In the genomic region with DNA sequence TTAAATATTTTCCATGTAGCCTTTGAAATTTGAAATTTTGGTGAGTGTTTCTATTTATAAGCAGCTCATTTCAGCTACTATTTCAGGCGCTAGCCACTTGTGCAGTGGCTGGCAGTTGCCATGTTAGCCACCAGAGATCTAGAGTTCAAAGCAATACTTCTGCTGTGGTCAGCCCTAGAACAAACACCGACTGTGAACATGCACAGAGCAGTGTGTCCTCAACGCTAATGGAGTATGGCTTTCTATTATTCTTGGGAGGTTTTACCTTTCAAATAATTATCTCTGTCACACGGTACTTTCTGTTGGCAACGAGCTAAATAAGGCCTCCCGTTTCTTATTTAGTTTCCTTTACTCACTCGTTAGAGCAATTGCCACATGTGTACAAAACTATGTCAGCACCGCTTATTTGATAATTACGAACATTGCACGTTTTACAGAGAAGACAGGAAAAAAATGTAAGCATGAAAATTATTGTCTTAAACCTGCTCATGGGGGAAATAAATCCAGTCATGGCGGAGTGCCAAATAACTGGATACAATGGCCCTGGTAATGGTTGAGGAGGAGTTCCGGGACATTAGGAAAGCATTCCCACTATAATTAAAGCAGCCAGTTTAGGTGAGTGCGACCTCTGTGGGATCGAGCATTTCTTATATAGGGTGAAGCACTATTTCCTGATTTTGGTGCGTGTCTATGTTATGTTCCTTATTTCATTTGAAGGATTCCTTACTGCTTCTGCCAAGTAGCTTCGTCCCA, we compare ENCODE assay signal across 12 mouse cellular contexts. TPM values are rescaled to one million over a fixed set of nuclear protein-coding genes. Genes with fewer than 3 reads are reported as not detected.
DNase-seq lines count a peak whose midpoint lies in the region; ATAC-seq and TF ChIP-seq lines count a peak whose summit lies in the region.
"Had no signal": no experiment of that assay in that cellular context is flagged by ENCODE, and none has a peak within 500 bp of the region (broad histone marks: within the 10 kb centered on the region; RNA-seq: fewer than 3 reads in every experiment).

No protein-coding gene starts in this region.

- peak overlapping the region; percentile 65 for H3K27ac ChIP-seq in heart, adult 2 months
- H3K27ac ChIP-seq in midbrain, embryonic 10.5 days (replicated peaks) = peak overlapping the region; percentile 59
- H3K27ac ChIP-seq in midbrain, embryonic 11.5 days (ENCODE audit: low read depth, low read length) = no peak overlapping the region
- peak overlapping the region; percentile 53; the same call in 1 of the 2 replicates for H3K27ac ChIP-seq in hindbrain, embryonic 15.5 days (replicated peaks)

- TF ChIP-seq CTCF in heart, adult 2 months (IDR thresholded peaks at IDR 0.05) = no peak

- DNase-seq in heart, adult 2 months = no peak
- DNase-seq in heart, postnatal 14 days = no peak
- DNase-seq in midbrain, embryonic 10.5 days (ENCODE audit: low spot score) = no peak
- DNase-seq in midbrain, embryonic 11.5 days (ENCODE audit: low spot score, missing footprints) = no peak
- DNase-seq in retina, postnatal 1 day = peak; percentile 77
- no peak for DNase-seq in B cell, adult 2 months
- DNase-seq: adrenal gland, postnatal 14 days; cerebellum, adult 9-10 months had no signal

- H3K9ac ChIP-seq in heart, adult 2 months (ENCODE audit: low read depth, low read length) = no peak overlapping the region; the same call in 1 of the 2 replicates
- no peak overlapping the region for H3K9ac ChIP-seq in midbrain, embryonic 11.5 days (ENCODE audit: low read length)
- H3K9ac ChIP-seq in hindbrain, embryonic 15.5 days = no peak overlapping the region

- intact Hi-C loops in heart, adult 2 months (cut with DNase I) = no loop called here
- intact Hi-C loops in heart, postnatal 14 days (cut with DNase I) = no loop called here

- no peak for TF ChIP-seq EP300 in heart, adult 2 months (IDR thresholded peaks at IDR 0.05; ENCODE audit: insufficient read depth, low read depth, low read length)

- peaks cover 3% of the 10 kb centered on the region; the same call in 1 of the 2 replicates for H3K36me3 ChIP-seq in heart, adult 2 months (ENCODE audit: control insufficient read depth, insufficient read depth, low read length)
- H3K36me3 ChIP-seq in midbrain, embryonic 10.5 days = peaks cover 54% of the 10 kb centered on the region
- H3K36me3 ChIP-seq in midbrain, embryonic 11.5 days (ENCODE audit: control insufficient read depth, insufficient read depth, low read length) = no peaks in the 10 kb centered on the region
- H3K36me3 ChIP-seq in hindbrain, embryonic 15.5 days = no peaks in the 10 kb centered on the region

- H3K4me3 ChIP-seq in heart, adult 2 months = 0 out of 2 replicates have a peak overlapping the region, but pooled peaks have one; percentile 2
- peak overlapping the region; percentile 20 for H3K4me3 ChIP-seq in midbrain, embryonic 10.5 days
- H3K4me3 ChIP-seq in midbrain, embryonic 11.5 days (ENCODE audit: low read depth, low read length) = no peak overlapping the region
- peak overlapping the region; percentile 10; the same call in 1 of the 2 replicates for H3K4me3 ChIP-seq in hindbrain, embryonic 15.5 days
- H3K4me3 ChIP-seq: erythroblast, embryonic 14.5 days; myocyte had no signal

- no peaks in the 10 kb centered on the region for H3K9me3 ChIP-seq in midbrain, embryonic 10.5 days (replicated peaks)
- no peaks in the 10 kb centered on the region for H3K9me3 ChIP-seq in midbrain, embryonic 11.5 days (ENCODE audit: control insufficient read depth, low read length)
- H3K9me3 ChIP-seq in hindbrain, embryonic 15.5 days = no peaks in the 10 kb centered on the region

- H3K4me2 ChIP-seq in midbrain, embryonic 11.5 days = no peak overlapping the region
- peak overlapping the region; percentile 45 for H3K4me2 ChIP-seq in hindbrain, embryonic 15.5 days

- H3K27me3 ChIP-seq in heart, adult 2 months (ENCODE audit: control insufficient read depth, insufficient read depth, low read length) = no peaks in the 10 kb centered on the region
- H3K27me3 ChIP-seq in midbrain, embryonic 10.5 days (ENCODE audit: low read depth, poor library complexity, severe bottlenecking) = no peaks in the 10 kb centered on the region
- H3K27me3 ChIP-seq in midbrain, embryonic 11.5 days (ENCODE audit: control insufficient read depth, insufficient read depth, low read length) = no peaks in the 10 kb centered on the region
- H3K27me3 ChIP-seq in hindbrain, embryonic 15.5 days = no peaks in the 10 kb centered on the region

- no peak for ATAC-seq in midbrain, embryonic 11.5 days (ENCODE audit: low FRiP score)
- no peak for ATAC-seq in hindbrain, embryonic 15.5 days (ENCODE audit: low FRiP score, low read depth)
- no peak for ATAC-seq in activated CD4-positive, CD25-positive, alpha-beta regulatory T cell, adult 4 months

- peaks cover 2% of the 10 kb centered on the region; the same call in 1 of the 2 replicates for H3K4me1 ChIP-seq in heart, adult 2 months (ENCODE audit: control insufficient read depth, insufficient read depth, low read length)
- peaks cover 39% of the 10 kb centered on the region for H3K4me1 ChIP-seq in midbrain, embryonic 10.5 days
- peaks cover 18% of the 10 kb centered on the region; the same call in 1 of the 2 replicates for H3K4me1 ChIP-seq in midbrain, embryonic 11.5 days (ENCODE audit: control insufficient read depth, insufficient read depth, low read length)
- peaks cover 25% of the 10 kb centered on the region for H3K4me1 ChIP-seq in hindbrain, embryonic 15.5 days (replicated peaks)

- no peak for TF ChIP-seq POLR2A in heart, adult 2 months (IDR thresholded peaks at IDR 0.05; ENCODE audit: insufficient read depth, low read depth, low read length)

- WGBS in heart, adult 2 months = 37% methylated on average over 16 of the region's 16 CpGs
- WGBS in midbrain, embryonic 10.5 days = 76% methylated on average over 16 of the region's 16 CpGs
- 70% methylated on average over 16 of the region's 16 CpGs for WGBS in midbrain, embryonic 11.5 days
- 21% methylated on average over 16 of the region's 16 CpGs for WGBS in hindbrain, embryonic 15.5 days

- no peaks in the 10 kb centered on the region for H3K79me2 ChIP-seq in heart, adult 2 months (replicated peaks; ENCODE audit: control insufficient read depth, insufficient read depth, low read length)

RNA-seq across cellular contexts. Expression of gene Cxadr, which starts 12.0 kb away (rescaled TPM):
- 10 to 100 TPM; 40.5 to 43.8 TPM for total RNA-seq in heart, adult 2 months (2021)
- 13.8 and 34.4 TPM in 2 replicates for polyA plus RNA-seq in heart, adult 2 months (2012; rRNA removed)
- total RNA-seq in heart, postnatal 14 days (2021) = 10 to 100 TPM; 47.7 to 50.7 TPM
- 59.9 and 75.6 TPM in 2 replicates for polyA plus RNA-seq in midbrain, embryonic 10.5 days (2016; fragmentation: Nextera tagmentation; extraction: Ambion mirVana)
- 69.0 and 76.4 TPM in 2 replicates for polyA plus RNA-seq in midbrain, embryonic 11.5 days (2014; fragmentation: Nextera tagmentation; extraction: Ambion mirVana)
- 144 TPM in 2 replicates for polyA plus RNA-seq in hindbrain, embryonic 15.5 days (2015; fragmentation: Nextera tagmentation; extraction: Ambion mirVana)
- under 1 TPM; 0.27 to 0.53 TPM for polyA plus RNA-seq in activated CD4-positive, CD25-positive, alpha-beta regulatory T cell, adult 4 months (2017; shearing (Covaris generic))
- polyA plus RNA-seq: erythroblast, embryonic 14.5 days had no signal
